Mouse (Mus musculus): ENCODE data around the gene Eif3a. TPM values are rescaled to one million over a fixed set of nuclear protein-coding genes. Genes with fewer than 3 reads are reported as not detected.

The Eif3a gene
- polyA plus RNA-seq, 1 experiment from 2014 or later: 209 TPM

DNA sequence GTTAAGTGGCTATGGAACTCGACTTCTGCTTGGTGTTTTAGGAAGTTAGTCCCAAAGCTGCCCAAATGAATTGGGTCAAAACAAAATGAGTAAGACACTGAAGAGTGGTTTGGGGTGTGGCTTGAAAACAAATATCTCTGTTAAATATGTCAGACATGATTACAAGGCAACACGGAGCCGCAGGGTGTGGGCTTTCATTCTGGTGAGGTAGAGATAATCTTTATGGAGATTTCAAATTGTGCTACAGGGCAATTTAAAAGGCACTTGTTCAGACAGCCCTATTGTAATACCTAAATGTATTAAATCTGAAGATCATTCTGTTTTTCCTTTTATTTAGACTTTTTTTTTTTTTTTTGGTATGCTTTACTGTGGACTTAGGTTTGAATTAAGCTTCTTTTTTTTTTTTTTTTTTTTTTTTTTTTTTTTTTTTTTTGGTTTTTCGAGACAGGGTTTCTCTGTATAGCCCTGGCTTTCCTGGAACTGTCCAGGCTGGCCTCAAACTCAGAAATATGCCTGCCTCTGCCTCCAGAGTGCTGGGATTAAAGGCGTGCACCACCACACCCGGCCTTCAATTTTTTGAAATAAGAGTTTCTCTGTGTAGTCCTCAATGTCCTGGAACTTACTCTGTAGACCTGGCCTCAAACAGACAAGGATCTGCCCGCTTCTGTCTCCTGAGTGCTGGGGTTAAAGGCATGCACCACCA lies 9.6 kb upstream of the Eif3a start:
- 81% methylated on average over 7 of the region's 7 CpGs for WGBS
- Histone ChIP-seq H3K4me2 (replicated peaks; ENCODE audit: low read depth, low read length) (no peak overlapping the region), H3K9me3 (ENCODE audit: control insufficient read depth, low read length) (no peaks in the 10 kb centered on the region), H3K27ac (ENCODE audit: low read depth, low read length) (no peak overlapping the region), H3K9ac (ENCODE audit: low read depth, low read length) (no peak overlapping the region), H3K4me3 (ENCODE audit: low read length) (no peak overlapping the region), H3K4me1 (ENCODE audit: control insufficient read depth, insufficient read depth, low read length) (no peaks in the 10 kb centered on the region), H3K36me3 (ENCODE audit: control insufficient read depth, insufficient read depth, low read length) (no peaks in the 10 kb centered on the region), H3K27me3 (ENCODE audit: control insufficient read depth, insufficient read depth, low read length) (no peaks in the 10 kb centered on the region)
- ATAC-seq (ENCODE audit: low FRiP score, low TSS enrichment): no peak

- no peaks in the 10 kb centered on the region for H3K4me1 ChIP-seq (ENCODE audit: control insufficient read depth, insufficient read depth, low read length)
- no peaks in the 10 kb centered on the region for H3K36me3 ChIP-seq (ENCODE audit: control insufficient read depth, insufficient read depth, low read length)
- no peak overlapping the region for H3K4me2 ChIP-seq (replicated peaks; ENCODE audit: low read depth, low read length)
- H3K9ac ChIP-seq (ENCODE audit: low read depth, low read length): no peak overlapping the region
- H3K27ac ChIP-seq (ENCODE audit: low read depth, low read length): no peak overlapping the region
- H3K27me3 ChIP-seq (ENCODE audit: control insufficient read depth, insufficient read depth, low read length): no peaks in the 10 kb centered on the region
- WGBS: 93% methylated on average over 2 of the region's 2 CpGs
- H3K9me3 ChIP-seq (ENCODE audit: control insufficient read depth, low read length): no peaks in the 10 kb centered on the region
- ATAC-seq (ENCODE audit: low FRiP score, low TSS enrichment): no peak
- no peak overlapping the region for H3K4me3 ChIP-seq (ENCODE audit: low read length)
Measured at GRCm38 (mm10) chr19:60797415-60797814, 7.0 kb upstream of the Eif3a start.

- Histone ChIP-seq H3K9me3 (ENCODE audit: control insufficient read depth, low read length) (no peaks in the 10 kb centered on the region), H3K27me3 (ENCODE audit: control insufficient read depth, insufficient read depth, low read length) (no peaks in the 10 kb centered on the region), H3K36me3 (ENCODE audit: control insufficient read depth, insufficient read depth, low read length) (no peaks in the 10 kb centered on the region), H3K4me1 (ENCODE audit: control insufficient read depth, insufficient read depth, low read length) (no peaks in the 10 kb centered on the region), H3K9ac (ENCODE audit: low read depth, low read length) (no peak overlapping the region), H3K4me2 (replicated peaks; ENCODE audit: low read depth, low read length) (no peak overlapping the region), H3K4me3 (ENCODE audit: low read length) (no peak overlapping the region), H3K27ac (ENCODE audit: low read depth, low read length) (no peak overlapping the region)
- WGBS: 98% methylated on average over 2 of the region's 2 CpGs
- ATAC-seq (ENCODE audit: low FRiP score, low TSS enrichment): no peak
Measured at GRCm38 (mm10) chr19:60795244-60795643, 4.8 kb upstream of the Eif3a start.

GRCm38 (mm10) chr19:60793170-60793707 lies 2.8 kb upstream of the Eif3a start:
- H3K9me3 ChIP-seq (ENCODE audit: control insufficient read depth, low read length): no peaks in the 10 kb centered on the region
- no peak for ATAC-seq (ENCODE audit: low FRiP score, low TSS enrichment)
- H3K27me3 ChIP-seq (ENCODE audit: control insufficient read depth, insufficient read depth, low read length): no peaks in the 10 kb centered on the region
- 0 out of 2 replicates have a peak, but pooled peaks cover 2% of the 10 kb centered on the region for H3K4me1 ChIP-seq (ENCODE audit: control insufficient read depth, insufficient read depth, low read length)
- H3K4me2 ChIP-seq (replicated peaks; ENCODE audit: low read depth, low read length): no peak overlapping the region
- WGBS: 85% methylated on average over 2 of the region's 2 CpGs
- H3K36me3 ChIP-seq (ENCODE audit: control insufficient read depth, insufficient read depth, low read length): no peaks in the 10 kb centered on the region
- H3K27ac ChIP-seq (ENCODE audit: low read depth, low read length): no peak overlapping the region
- H3K4me3 ChIP-seq (ENCODE audit: low read length): no peak overlapping the region
- no peak overlapping the region for H3K9ac ChIP-seq (ENCODE audit: low read depth, low read length)

GRCm38 (mm10) chr19:60791164-60791563 lies 706 bp upstream of the Eif3a start:
- H3K27ac ChIP-seq (ENCODE audit: low read depth, low read length): peak overlapping the region; percentile 91
- H3K4me2 ChIP-seq (replicated peaks; ENCODE audit: low read depth, low read length): peak overlapping the region; percentile 74
- no peak for ATAC-seq (ENCODE audit: low FRiP score, low TSS enrichment)
- 14% methylated on average over 9 of the region's 9 CpGs for WGBS
- H3K4me3 ChIP-seq (ENCODE audit: low read length): peak overlapping the region; percentile 99
- H3K36me3 ChIP-seq (ENCODE audit: control insufficient read depth, insufficient read depth, low read length): 0 out of 2 replicates have a peak, but pooled peaks cover 2% of the 10 kb centered on the region
- H3K9me3 ChIP-seq (ENCODE audit: control insufficient read depth, low read length): no peaks in the 10 kb centered on the region
- H3K4me1 ChIP-seq (ENCODE audit: control insufficient read depth, insufficient read depth, low read length): peaks cover 12% of the 10 kb centered on the region
- peak overlapping the region; percentile 100 for H3K9ac ChIP-seq (ENCODE audit: low read depth, low read length)
- H3K27me3 ChIP-seq (ENCODE audit: control insufficient read depth, insufficient read depth, low read length): no peaks in the 10 kb centered on the region

- Histone ChIP-seq H3K36me3 (ENCODE audit: control insufficient read depth, insufficient read depth, low read length) (0 out of 2 replicates have a peak, but pooled peaks cover 2% of the 10 kb centered on the region), H3K4me1 (ENCODE audit: control insufficient read depth, insufficient read depth, low read length) (peaks cover 14% of the 10 kb centered on the region), H3K9me3 (ENCODE audit: control insufficient read depth, low read length) (no peaks in the 10 kb centered on the region), H3K27me3 (ENCODE audit: control insufficient read depth, insufficient read depth, low read length) (no peaks in the 10 kb centered on the region), H3K4me3 (ENCODE audit: low read length) (peak overlapping the region; percentile 99), H3K4me2 (replicated peaks; ENCODE audit: low read depth, low read length) (peak overlapping the region; percentile 74), H3K27ac (ENCODE audit: low read depth, low read length) (peak overlapping the region; percentile 91), H3K9ac (ENCODE audit: low read depth, low read length) (peak overlapping the region; percentile 100)
- under 1% methylated on average over 54 of the region's 60 CpGs for WGBS
- ATAC-seq (ENCODE audit: low FRiP score, low TSS enrichment): peak; percentile 70
Measured at GRCm38 (mm10) chr19:60789919-60790506, 445 bp downstream of the Eif3a start.

DNA sequence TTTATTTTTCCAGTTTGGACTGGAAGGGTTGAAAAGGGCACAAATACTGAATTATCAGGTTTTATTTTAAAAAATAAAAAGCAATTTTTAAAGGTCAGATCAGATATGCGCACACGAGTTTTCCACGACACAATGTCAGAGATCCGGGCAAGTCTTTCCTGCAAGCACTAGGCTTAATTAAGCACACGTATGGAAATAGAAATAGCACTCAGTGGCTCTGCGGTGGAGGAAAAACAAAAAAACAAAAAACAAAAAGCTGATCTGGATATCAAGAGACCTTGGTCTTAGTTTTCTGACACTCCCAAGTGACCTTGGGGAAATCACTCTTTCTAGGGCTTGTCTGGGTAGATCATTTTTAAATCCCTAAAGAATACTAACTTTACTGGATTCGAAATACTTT lies 1.0 kb downstream of the Eif3a start:
- WGBS: under 1% methylated on average over 7 of the region's 7 CpGs
- Histone ChIP-seq H3K4me3 (ENCODE audit: low read length) (peak overlapping the region; percentile 99), H3K27me3 (ENCODE audit: control insufficient read depth, insufficient read depth, low read length) (no peaks in the 10 kb centered on the region), H3K9me3 (ENCODE audit: control insufficient read depth, low read length) (no peaks in the 10 kb centered on the region), H3K36me3 (ENCODE audit: control insufficient read depth, insufficient read depth, low read length) (0 out of 2 replicates have a peak, but pooled peaks cover 4% of the 10 kb centered on the region), H3K4me2 (replicated peaks; ENCODE audit: low read depth, low read length) (peak overlapping the region; percentile 74), H3K9ac (ENCODE audit: low read depth, low read length) (peak overlapping the region; percentile 100), H3K4me1 (ENCODE audit: control insufficient read depth, insufficient read depth, low read length) (peaks cover 14% of the 10 kb centered on the region), H3K27ac (ENCODE audit: low read depth, low read length) (peak overlapping the region; percentile 91)
- ATAC-seq (ENCODE audit: low FRiP score, low TSS enrichment): no peak

GRCm38 (mm10) chr19:60788214-60788960 lies 2.1 kb downstream of the Eif3a start:
- Histone ChIP-seq H3K4me3 (ENCODE audit: low read length) (peak overlapping the region; percentile 99), H3K36me3 (ENCODE audit: control insufficient read depth, insufficient read depth, low read length) (0 out of 2 replicates have a peak, but pooled peaks cover 7% of the 10 kb centered on the region), H3K4me1 (ENCODE audit: control insufficient read depth, insufficient read depth, low read length) (peaks cover 14% of the 10 kb centered on the region), H3K9ac (ENCODE audit: low read depth, low read length) (peak overlapping the region; percentile 100; the same call in 1 of the 2 replicates), H3K9me3 (ENCODE audit: control insufficient read depth, low read length) (no peaks in the 10 kb centered on the region), H3K4me2 (replicated peaks; ENCODE audit: low read depth, low read length) (peak overlapping the region; percentile 74), H3K27me3 (ENCODE audit: control insufficient read depth, insufficient read depth, low read length) (no peaks in the 10 kb centered on the region), H3K27ac (ENCODE audit: low read depth, low read length) (no peak overlapping the region)
- no peak for ATAC-seq (ENCODE audit: low FRiP score, low TSS enrichment)
- 33% methylated on average over 6 of the region's 6 CpGs for WGBS

All from kidney, embryonic 14.5 days (tissue).